Mouse (Mus musculus) ES-E14 (cell line): ENCODE measurements around the gene Pigl.

Experiments used
- HCFC1 ChIP-seq: IDR thresholded peaks from 2 replicates; pipeline ENCODE4 v1.6.1; 2012; ENCODE audit warnings: low read length, inconsistent platforms, borderline replicate concordance; ENCODE audit not compliant: insufficient read depth
- MAFK ChIP-seq: IDR thresholded peaks from 2 replicates; pipeline ENCODE4 v1.6.1; 2014; ENCODE audit warnings: mild to moderate bottlenecking, low read depth, low read length, inconsistent platforms; ENCODE audit not compliant: insufficient read depth
- ZC3H11A ChIP-seq: IDR thresholded peaks from 2 replicates; pipeline ENCODE4 v1.6.1; 2012; ENCODE audit warnings: low read depth, mild to moderate bottlenecking, inconsistent platforms, low read length, borderline replicate concordance
- ZNF384 ChIP-seq: IDR thresholded peaks from 2 replicates; pipeline ENCODE4 v1.6.1; 2012; ENCODE audit warnings: low read depth, low read length, inconsistent platforms

GRCm38 (mm10) chr11:62408848-62409247, 49.4 kb upstream of the Pigl start:
- TF ChIP-seq ZC3H11A: no peak
- no peak for TF ChIP-seq MAFK
- TF ChIP-seq ZNF384: no peak
- TF ChIP-seq HCFC1: no peak
